Mouse (Mus musculus) megakaryocyte-erythroid progenitor cell, adult 5 weeks (primary cell): ENCODE data around the gene Irf7. TPM values are rescaled to one million over a fixed set of nuclear protein-coding genes. Genes with fewer than 3 reads are reported as not detected.

Experiments
- polyA plus RNA-seq: library from polyadenylated mRNA; stranded (reverse); fragments of >175 nt; gene quantifications from 2 replicates; pipeline ENCODE4 v1.2.3, GENCODE M21; 2012

Irf7 gene
- 47.5 and 78.3 TPM in 2 replicates for polyA plus RNA-seq

DNA sequence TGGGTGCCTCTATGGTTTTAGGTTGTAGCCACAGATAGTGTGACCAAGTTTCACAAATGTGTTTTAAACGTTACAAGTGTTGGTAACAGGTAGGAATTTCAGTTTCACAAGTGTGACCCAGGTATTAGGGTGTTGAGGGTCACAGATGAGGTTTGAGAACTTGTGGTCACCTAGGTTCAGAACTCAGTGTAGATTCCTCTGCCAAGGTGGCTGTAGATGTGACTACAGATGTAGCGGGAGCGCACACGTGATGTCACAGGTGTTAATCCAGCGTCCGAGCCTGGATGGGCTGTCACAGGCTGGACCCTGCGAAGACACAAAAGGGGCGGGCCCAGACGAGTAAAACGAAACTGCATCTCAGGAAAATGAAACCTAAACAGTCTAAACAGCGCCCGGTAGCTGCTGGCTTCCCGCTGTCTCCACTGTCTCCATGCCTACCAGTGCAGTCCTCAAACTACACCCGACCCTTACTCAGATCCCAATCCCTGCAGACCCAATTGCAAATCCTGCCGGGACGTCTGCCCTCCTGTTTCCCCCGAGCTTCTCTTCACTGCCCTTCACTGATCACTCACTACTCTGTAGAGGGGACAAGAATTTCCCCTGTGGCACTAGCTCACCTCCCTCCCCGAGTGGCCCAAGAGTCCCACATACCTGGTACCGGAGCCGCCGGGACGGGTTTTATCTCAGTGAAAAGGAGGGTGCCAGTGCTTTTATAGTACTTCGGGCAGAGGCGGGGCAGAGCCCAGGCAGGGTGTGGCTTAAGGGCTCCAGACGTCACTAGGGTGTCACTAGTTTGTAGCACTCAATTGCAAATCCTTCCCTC, at the start of gene Irf7:
Irf7 (minus strand) TSS at position 743 of the 823 bp plus-strand sequence.

DNA sequence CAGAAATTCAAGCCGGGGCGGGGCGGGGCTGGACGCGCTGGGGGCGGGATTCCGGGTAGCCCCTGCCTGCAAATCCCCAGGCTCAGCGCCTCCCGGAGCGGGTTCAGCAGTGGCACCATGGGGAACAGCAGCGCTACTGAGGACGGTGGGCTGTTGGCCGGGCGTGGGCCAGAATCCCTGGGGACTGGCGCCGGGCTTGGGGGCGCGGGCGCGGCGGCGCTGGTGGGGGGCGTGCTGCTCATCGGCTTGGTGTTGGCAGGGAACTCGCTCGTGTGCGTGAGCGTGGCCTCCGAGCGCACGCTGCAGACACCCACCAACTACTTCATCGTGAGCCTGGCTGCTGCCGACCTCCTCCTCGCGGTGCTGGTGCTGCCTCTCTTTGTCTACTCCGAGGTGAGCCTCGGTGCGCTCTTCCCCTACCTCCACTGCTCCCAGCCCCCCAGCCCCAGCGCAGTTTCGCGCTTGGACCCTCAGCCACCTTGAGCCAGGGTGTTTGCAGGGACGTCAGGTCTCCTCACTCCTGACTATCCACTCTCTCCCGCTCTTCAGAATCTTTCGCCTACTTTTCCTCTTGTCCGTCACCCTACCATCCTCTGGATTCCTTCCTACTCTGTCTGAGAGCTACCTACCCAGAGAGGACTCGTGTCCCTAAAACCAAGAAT, 25.8 kb upstream of the Irf7 start, which contains the start of gene Drd4:
Drd4 (plus strand) TSS at position 86 of the 662 bp plus-strand sequence.

DNA sequence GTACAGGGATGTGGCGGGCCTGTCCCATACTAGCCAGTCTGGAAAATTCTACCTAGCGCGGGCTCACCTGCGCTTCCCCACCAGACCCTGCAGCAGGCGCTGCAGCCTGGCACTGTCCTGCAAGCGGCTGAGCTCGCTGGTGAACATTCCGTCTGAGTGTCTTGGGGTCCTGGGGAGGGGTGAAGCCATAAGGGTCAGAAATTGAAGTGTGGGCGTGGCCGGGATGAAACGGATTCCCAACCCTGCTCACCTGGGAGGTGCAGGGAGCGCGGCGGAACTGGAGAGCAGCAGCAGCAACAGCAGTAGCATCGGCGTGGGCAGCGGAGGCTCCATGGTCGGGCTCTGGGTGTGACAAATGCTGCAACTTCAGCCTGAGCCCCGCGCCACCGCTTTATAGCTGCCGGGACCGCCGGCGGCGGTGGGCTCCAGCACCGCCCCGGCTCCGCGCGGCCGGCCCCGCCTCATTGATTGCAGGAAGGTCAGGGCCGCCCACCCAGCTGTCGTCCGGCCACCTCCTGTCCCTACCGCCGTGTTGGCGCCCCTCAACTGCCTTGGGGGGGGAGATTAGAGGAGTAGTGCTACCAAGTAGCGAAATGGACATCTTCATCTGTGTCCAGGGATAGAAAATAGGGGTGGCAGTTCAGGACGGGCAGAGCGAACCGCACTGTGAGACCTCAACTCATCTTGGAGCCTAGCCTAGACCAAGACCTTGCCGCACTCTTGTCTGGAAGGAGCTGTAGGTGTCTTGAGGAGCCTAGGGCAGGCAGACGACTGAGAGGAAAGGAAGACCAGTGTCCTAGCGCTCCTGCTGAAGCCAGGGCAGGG, 12.7 kb upstream of the Irf7 start, which contains the start of gene Sct:
Sct (minus strand) TSS at position 368 of the 825 bp plus-strand sequence.

DNA sequence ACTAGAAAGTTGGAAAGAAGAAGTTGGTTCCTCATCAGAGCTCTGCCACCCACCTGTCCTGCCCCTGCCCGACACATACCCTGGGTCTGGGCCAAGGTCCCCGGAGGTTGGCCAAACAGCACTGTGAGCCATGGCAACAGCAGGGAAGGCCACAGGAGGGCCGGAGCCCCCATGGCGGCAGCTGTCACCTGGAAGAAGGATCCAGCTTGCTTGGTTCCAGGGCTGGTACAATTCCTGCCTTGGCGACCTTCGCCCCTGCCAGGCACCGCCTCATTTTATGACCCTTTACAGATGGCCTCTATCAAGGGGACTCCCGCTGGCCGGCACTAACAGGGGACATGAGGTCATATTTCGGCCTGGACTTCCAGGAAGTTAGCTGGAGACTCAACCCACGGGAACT, 10.3 kb upstream of the Irf7 start, which contains the start of gene Cdhr5:
Cdhr5 (minus strand) TSS at position 241 of the 400 bp plus-strand sequence.

DNA sequence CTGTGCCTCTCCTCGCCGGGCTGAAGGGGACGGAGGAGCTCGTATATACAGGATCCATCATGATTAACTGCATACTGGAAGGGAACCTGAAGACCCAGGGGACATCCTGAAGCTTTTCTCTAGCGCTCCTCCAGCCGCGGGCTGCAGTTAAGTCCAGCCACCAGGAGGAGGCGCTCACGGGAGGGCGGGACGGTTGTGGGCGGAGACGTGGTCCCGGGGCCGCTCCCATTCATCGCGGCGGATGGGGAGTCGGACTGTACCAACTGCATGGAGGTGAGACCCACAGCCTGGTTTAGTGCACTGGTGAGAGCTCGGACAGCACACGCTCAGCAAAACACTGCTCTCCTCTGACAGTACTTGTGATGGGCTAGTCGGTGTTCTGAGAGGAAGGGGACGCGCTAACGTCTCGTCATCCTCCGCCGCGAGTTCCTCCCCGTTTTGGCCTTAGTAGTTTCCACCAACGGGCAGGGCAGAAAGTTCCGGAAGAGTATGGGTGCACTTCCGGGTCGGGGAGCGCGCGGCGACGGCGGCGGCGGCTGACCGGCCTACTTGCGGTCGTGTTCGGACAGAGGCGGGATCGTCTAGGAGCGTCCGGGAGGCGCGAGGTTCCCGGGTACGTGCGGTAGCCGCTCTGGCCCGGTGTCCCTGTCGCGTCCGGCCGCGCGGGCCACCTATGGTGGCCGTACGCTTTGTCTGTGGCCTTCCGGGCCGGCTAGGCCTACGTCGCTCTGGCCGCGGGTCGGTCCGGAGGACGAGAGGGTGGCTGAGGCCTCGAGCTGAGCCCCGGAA, 37.8 kb downstream of the Irf7 start, which contains the start of gene Phrf1:
Phrf1 (plus strand) TSS at position 506 of the 789 bp plus-strand sequence.

DNA sequence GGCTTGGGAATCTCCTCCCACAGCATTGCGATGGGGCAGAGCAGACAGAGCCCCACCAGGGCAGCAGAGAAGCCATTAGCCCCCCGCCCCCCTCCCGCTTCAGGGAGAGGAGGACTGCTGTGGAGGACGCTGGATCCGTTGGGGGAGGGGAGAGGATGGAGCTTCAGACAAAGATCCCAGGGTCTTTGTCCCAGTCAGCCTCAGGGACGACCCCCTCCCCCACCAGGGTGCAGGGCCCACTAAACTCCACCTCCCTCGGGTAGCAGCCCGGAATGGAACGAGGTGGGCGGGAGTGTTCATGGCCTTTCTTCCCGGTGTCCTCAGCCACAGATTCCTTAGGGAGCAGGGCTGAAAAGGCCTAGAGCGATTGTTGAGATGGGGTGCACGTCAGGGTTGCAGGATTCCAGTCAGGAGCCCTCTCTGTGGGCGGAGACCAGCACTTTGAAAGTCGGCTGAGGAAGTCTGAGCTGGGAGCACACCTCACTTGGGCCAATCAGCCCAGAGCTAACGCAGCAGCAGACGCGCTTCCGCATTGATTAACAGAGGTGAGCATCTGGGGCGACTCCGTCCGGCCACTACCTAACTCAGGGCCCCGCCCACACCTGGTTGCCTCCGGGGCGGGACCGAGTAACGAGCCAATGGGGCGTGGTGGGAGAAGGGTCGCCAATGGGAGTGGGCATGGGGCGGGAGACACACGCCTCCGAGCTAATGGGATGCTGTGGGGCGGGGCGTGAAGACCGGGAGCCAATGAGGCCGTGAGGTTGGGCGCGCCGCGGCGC, 51.0 kb downstream of the Irf7 start, which contains the start of gene Rassf7:
Rassf7 (plus strand) TSS at position 760 of the 779 bp plus-strand sequence.

DNA sequence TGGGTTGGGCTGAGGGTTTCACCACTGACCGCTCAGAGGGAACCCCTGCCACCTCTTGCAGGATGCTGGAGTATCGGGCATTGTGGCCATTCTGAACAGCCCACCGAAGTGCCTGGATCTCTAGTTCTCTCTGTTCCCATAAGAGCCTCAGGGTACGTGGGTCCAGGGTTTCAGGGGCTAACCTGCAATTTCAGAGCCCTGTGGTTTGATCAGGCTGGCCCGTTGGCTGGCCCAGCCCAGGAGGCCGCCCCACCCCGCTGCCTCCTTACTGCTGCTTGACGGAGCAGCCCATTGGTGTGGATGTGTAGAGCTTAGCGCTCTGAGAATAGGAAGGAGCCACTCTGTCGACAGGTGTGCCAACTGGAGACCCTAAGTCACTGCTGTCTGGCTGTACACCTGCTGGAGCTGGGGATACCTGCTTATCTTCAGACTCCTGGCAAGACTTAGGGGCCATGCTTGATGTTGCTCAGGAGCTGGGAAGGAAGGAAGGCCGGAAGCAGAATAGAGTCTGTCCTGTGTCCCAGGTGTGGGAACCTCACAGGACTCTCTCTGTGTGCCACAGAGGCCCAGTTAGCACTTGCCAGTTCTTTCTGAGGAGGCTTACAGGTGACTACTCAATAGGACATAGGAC, 52.6 kb downstream of the Irf7 start, which contains the start of gene Lmntd2:
Lmntd2 (minus strand) TSS at position 476 of the 631 bp plus-strand sequence.

Other genes starting within 250 kb of the Irf7 start
- 2.4 and 4.7 TPM in 2 replicates for gene Ifitm6, start 248.6 kb downstream of the Irf7 start, polyA plus RNA-seq
- gene Gm17387, start 237.3 kb downstream of the Irf7 start, polyA plus RNA-seq, result not detected in 2 replicates
- 5.3 and 7.4 TPM in 2 replicates for gene B4galnt4, start 205.4 kb downstream of the Irf7 start, polyA plus RNA-seq
- 5.2 and 6.1 TPM in 2 replicates for gene Pkp3, start 188.3 kb downstream of the Irf7 start, polyA plus RNA-seq
- gene Sigirr, start 165.9 kb downstream of the Irf7 start, polyA plus RNA-seq, result 25.0 and 28.0 TPM in 2 replicates
- not detected in 2 replicates for gene Ano9, start 148.7 kb downstream of the Irf7 start, polyA plus RNA-seq
- 57.1 and 69.8 TPM in 2 replicates for gene Ptdss2, start 144.1 kb downstream of the Irf7 start, polyA plus RNA-seq
- gene Rnh1, start 93.6 kb downstream of the Irf7 start, polyA plus RNA-seq, result 24.0 and 25.0 TPM in 2 replicates
- 41.0 and 48.4 TPM in 2 replicates for gene Hras, start 72.5 kb downstream of the Irf7 start, polyA plus RNA-seq
- gene Lrrc56, start 72.3 kb downstream of the Irf7 start, polyA plus RNA-seq, result 6.8 and 8.0 TPM in 2 replicates
- 0.20 and 0.49 TPM in 2 replicates for gene Lmntd2, start 52.4 kb downstream of the Irf7 start, polyA plus RNA-seq
- gene Rassf7, start 50.6 kb downstream of the Irf7 start, polyA plus RNA-seq, result 13.1 and 15.1 TPM in 2 replicates
- gene Phrf1, start 37.7 kb downstream of the Irf7 start, polyA plus RNA-seq, result 130 and 156 TPM in 2 replicates
- 0.04 TPM in 1 of 2 replicates, not detected in the other for gene Cdhr5, start 10.3 kb upstream of the Irf7 start, polyA plus RNA-seq
- not detected in 2 replicates for gene Sct, start 12.7 kb upstream of the Irf7 start, polyA plus RNA-seq
- gene Drd4, start 25.5 kb upstream of the Irf7 start, polyA plus RNA-seq, result 0.03 TPM in 1 of 2 replicates, not detected in the other
- gene Deaf1, start 61.2 kb upstream of the Irf7 start, polyA plus RNA-seq, result 77.8 and 93.7 TPM in 2 replicates
- gene Tmem80, start 61.3 kb upstream of the Irf7 start, polyA plus RNA-seq, result 11.4 and 11.9 TPM in 2 replicates
- gene Eps8l2, start 72.4 kb upstream of the Irf7 start, polyA plus RNA-seq, result 0.39 and 1.3 TPM in 2 replicates
- 342 and 397 TPM in 2 replicates for gene Taldo1, start 125.7 kb upstream of the Irf7 start, polyA plus RNA-seq
- 8.0 and 12.4 TPM in 2 replicates for gene Gatd1, start 147.7 kb upstream of the Irf7 start, polyA plus RNA-seq
- not detected in 2 replicates for gene Cend1, start 163.0 kb upstream of the Irf7 start, polyA plus RNA-seq
- 79.5 and 83.9 TPM in 2 replicates for gene Slc25a22, start 171.4 kb upstream of the Irf7 start, polyA plus RNA-seq
- 53.9 and 66.7 TPM in 2 replicates for gene Pidd1, start 177.5 kb upstream of the Irf7 start, polyA plus RNA-seq
- 8,310 and 8,668 TPM in 2 replicates for gene Rplp2, start 180.9 kb upstream of the Irf7 start, polyA plus RNA-seq
- 168 and 188 TPM in 2 replicates for gene Pnpla2, start 188.7 kb upstream of the Irf7 start, polyA plus RNA-seq
- 20.9 and 46.2 TPM in 2 replicates for gene Cracr2b, start 194.6 kb upstream of the Irf7 start, polyA plus RNA-seq
- gene Cd151, start 200.9 kb upstream of the Irf7 start, polyA plus RNA-seq, result 19.8 and 21.9 TPM in 2 replicates
- gene Polr2l, start 208.7 kb upstream of the Irf7 start, polyA plus RNA-seq, result 70.2 and 83.1 TPM in 2 replicates
- 27.3 and 28.2 TPM in 2 replicates for gene Tspan4, start 208.8 kb upstream of the Irf7 start, polyA plus RNA-seq